Mouse (Mus musculus): ENCODE data around the gene Hist1h2bj. TPM values are rescaled to one million over a fixed set of nuclear protein-coding genes. Genes with fewer than 3 reads are reported as not detected.

Hist1h2bj gene
- total RNA-seq, 2 experiments from 2014 or later, result 2.3 to 3.4 TPM

DNA sequence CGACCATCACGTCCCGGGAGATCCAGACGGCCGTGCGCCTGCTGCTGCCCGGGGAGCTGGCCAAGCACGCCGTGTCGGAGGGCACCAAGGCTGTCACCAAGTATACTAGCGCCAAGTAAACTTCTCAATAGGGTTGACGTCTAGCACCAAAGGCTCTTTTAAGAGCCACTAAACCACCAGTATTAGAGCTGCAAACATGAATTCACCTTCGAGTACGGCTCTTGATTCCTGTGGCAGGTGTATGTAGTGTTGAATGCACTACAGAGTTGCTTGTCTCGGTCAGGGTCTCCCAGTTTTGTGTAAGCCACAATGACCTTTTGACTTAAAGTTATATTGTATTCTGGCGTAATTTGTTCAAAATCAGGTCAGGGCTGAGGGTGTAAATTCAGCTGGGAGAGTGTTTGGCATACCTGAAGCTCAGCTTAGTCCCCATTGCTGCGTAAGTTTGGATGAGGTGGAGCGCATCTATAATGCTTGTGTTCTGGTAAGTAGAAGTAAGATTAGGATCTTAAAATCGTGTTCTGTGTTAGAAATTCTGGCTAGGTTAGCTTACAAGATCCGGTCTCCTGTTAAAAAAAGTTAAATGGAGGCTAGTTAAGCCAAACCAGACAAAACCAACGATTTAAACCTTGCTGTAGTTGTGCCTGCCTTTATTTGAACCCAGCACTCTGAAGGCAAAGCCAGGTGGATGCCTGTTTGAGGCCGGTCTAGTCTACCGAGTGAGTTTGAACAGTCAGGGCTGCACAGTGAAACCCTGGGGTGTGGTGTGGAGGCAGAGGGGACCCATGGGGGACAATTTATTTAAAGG is 6.7 kb upstream of the Hist1h2bj start:
- DNase-seq, result no peak
- intact Hi-C loops (cut with DNase I), result no loop called here
- no peak for TF ChIP-seq CTCF (IDR thresholded peaks at IDR 0.05)
- no peak overlapping the region for H3K27ac ChIP-seq
- peak overlapping the region; percentile 70 for H3K4me3 ChIP-seq

DNA sequence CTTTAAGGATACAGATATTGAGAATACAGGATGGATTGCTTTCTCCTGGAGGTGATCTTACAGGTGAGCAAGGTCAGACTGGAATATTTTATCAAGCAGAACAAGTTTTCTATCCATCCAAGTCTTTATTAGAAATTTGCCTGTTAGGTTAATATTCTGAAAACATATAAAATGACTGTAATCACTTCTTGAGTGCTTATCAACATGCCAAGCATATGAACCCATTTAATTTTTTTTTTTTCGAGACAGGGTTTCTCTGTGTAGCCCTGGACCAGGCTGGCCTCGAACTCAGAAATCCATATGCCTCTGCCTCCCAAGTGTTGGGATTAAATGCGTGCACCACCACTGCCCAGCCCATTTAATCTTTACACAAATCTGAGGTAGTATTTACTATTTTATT is 6.0 kb upstream of the Hist1h2bj start:
- no peak overlapping the region for H3K27ac ChIP-seq

DNA sequence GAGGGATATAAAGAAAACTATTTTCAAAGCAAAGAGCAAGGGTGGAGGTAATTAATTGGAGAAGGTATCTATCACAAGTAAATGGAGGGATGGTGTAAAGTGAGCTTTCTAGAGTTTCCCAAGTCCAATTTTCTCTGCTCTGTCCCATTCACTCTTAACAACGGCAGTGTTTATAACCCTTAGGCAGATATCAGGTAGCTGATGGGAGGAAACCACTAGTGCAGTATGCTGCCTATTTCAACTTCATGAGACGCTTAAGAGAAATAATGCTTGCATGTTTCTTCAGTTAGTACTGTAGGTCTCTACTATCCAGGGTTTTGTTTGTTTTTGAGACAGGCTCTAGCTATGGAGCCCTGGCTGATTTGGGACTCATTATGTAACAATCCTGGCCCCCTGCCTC is 5.6 kb upstream of the Hist1h2bj start:
- DNase-seq, result no peak
- TF ChIP-seq CTCF (IDR thresholded peaks at IDR 0.05), result no peak
- intact Hi-C loops (cut with DNase I), result no loop called here
- no peak overlapping the region for H3K27ac ChIP-seq
- no peak overlapping the region for H3K4me3 ChIP-seq

More for the DNA sequence above, 6.0 kb upstream of the Hist1h2bj start:
- DNase-seq, result no peak
- no peak for TF ChIP-seq CTCF (IDR thresholded peaks at IDR 0.05)
- intact Hi-C loops (cut with DNase I), result no loop called here
- H3K4me3 ChIP-seq, result no peak overlapping the region

DNA sequence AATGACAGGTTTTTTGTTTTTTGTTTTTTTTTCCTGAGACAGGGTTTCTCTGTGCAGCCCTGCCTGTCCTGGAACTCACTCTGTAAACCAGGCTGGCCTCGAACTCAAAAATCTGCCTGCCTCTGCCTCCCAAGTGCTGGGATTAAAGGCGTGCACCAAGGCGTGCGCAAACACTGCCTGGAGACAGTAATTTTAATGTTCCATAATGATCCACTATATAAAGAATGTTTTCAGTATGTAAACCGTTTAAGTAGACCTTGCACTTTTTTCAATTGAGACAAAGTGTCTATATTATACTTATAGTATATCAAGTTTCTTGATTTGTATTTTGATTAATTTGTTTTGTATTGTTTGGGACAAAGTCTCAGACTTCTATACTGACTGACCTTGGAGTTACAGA is 3.6 kb upstream of the Hist1h2bj start:
- H3K4me3 ChIP-seq, result no peak overlapping the region
- no peak for DNase-seq
- intact Hi-C loops (cut with DNase I), result no loop called here
- H3K27ac ChIP-seq, result no peak overlapping the region
- no peak for TF ChIP-seq CTCF (IDR thresholded peaks at IDR 0.05)

DNA sequence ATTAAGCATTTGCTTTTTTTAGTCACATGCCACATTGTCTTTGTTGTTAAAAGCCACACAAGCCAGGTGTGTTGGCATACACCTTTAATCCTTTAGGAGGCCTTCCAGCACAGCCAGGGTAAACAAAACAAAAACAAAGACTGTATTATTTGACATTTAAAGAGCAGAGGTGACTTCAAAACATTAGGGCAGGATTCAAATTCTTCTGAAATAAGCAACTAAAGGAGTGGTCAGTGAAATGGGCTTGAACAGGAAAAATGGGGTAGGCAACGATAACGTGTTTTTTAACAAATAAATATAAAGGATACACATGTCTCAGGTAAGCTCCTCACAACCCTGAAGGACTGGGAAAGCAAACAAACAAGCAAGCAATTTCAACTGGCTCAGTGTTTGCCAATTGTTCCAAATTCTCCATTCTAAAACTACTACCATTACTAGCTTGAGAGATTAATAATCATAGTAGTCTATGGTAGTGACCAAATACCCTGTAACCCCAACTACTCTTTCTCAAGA is 3.0 kb upstream of the Hist1h2bj start:
- intact Hi-C loops (cut with DNase I), result loop anchor here (5.0 kb wide), 4 partner anchors 263 to 1707 kb away; partner anchors contain the start of genes Hist1h1e, Hist1h2bb, Hist1h2be and Hist1h3c
- peak overlapping the region; percentile 70 for H3K4me3 ChIP-seq
- H3K27ac ChIP-seq, result no peak overlapping the region
- DNase-seq, result no peak
- no peak for TF ChIP-seq CTCF (IDR thresholded peaks at IDR 0.05)

DNA sequence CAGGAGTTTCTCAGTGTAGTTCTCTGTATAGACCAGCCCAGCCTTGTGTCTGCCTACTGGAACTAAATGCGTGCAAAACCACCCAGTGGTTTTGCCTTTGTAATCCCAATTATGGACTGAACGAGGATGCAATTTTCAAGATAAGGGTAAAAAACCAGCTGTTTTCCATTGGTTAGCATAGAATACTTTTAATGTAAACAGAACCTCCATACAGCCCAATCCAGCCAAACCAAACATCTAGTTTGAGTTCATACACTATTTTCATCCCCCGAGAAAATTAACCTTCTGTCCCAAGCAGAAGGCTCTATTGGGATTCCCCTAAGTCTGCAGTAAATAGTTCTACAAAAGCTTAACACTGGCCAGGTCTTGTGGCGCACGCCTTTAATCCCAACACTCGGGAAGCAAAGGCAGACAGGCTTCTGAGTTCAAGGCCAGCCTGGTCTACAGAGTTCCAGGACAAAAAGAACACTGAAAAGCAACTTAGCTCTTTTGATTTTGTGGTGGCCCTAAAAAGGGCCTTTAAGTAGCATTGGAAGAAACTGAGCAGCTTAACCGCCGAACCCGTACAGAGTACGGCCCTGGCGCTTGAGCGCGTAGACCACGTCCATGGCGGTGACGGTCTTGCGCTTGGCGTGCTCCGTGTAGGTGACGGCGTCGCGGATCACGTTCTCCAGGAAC is 2.4 kb upstream of the Hist1h2bj start:
- no peak for TF ChIP-seq CTCF (IDR thresholded peaks at IDR 0.05)
- intact Hi-C loops (cut with DNase I), result loop anchor here (5.0 kb wide), 4 partner anchors 263 to 1707 kb away; partner anchors contain the start of genes Hist1h1e, Hist1h2bb, Hist1h2be and Hist1h3c
- Histone ChIP-seq H3K27ac (peak overlapping the region; percentile 75), H3K4me3 (peak overlapping the region; percentile 70)
- DNase-seq, result no peak

DNA sequence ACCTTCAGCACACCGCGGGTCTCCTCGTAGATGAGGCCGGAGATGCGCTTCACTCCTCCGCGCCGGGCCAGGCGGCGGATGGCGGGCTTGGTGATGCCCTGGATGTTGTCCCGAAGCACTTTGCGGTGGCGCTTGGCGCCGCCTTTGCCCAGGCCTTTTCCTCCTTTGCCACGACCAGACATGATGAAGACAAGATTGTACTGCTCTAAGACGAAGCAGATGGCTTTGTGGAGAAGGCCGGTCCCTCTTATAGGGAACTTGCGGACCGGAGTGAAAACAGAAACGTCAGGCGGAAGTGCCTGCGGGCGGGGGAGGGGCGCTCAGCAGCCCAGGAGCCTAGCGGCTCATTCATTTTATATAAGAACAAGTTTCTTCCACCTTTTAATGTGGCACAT is 1.9 kb upstream of the Hist1h2bj start, which contains the start of gene Hist1h4i:
TSS of gene Hist1h4i (minus strand) at position 221 of the 395 bp plus-strand sequence.
- Histone ChIP-seq H3K4me3 (peak within 1 kb of the TSS; percentile 70), H3K27ac (peak within 1 kb of the TSS; percentile 75)
- DNase-seq, result peak; percentile 93
- intact Hi-C loops (cut with DNase I), result loop anchor here (5.0 kb wide), 4 partner anchors 264 to 1706 kb away; partner anchors contain the start of genes Hist1h1e, Hist1h2bb, Hist1h2be and Hist1h3c

DNA sequence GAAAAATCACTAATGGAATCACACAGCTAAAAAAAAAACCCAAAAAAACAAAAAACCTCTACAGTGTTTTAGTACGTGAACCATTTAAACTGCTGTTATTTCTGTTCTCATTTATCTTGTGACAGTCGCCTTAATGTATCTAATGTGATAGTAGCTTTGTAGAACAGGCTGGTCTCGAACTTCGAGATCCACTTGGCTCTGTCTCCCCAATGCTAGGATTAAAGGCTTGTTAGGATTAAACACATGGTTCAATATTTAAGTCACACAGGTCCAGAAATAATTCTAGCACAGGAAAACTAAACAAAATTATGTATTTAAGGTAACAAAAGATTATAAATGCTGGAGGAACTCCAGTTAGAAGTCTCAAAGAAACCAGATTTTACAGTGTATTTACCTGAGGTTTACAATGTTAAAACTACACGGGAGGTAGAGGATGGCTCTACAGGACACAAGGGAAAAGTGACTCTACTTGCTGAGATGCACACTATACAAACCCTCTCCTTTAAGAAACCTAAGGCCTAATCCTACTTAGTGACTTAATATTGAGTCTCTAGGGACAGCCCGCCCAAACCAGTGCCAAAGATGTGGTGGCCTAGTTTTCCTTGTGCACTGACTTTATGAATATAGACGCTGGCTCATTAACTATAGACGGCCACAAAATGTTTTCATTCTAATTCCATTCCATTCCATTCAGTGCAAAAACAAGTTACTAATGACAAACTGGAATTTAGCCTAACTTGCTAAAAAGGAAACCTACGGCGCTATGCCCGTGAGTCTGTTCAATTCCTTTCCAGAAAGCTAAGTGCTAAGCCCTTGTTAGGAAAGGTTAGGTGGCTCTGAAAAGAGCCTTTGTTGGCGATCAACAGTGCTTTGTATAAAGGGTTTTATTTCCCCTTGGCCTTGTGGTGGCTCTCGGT is 1.1 kb upstream of the Hist1h2bj start:
- Histone ChIP-seq H3K27ac (peak overlapping the region; percentile 75; the same call in 1 of the 2 replicates), H3K4me3 (peak overlapping the region; percentile 70)
- intact Hi-C loops (cut with DNase I), result loop anchor here (5.0 kb wide), 4 partner anchors 265 to 1705 kb away; partner anchors contain the start of genes Hist1h1e, Hist1h2bb, Hist1h2be and Hist1h3c
- no peak for DNase-seq
- no peak for TF ChIP-seq CTCF (IDR thresholded peaks at IDR 0.05)

DNA sequence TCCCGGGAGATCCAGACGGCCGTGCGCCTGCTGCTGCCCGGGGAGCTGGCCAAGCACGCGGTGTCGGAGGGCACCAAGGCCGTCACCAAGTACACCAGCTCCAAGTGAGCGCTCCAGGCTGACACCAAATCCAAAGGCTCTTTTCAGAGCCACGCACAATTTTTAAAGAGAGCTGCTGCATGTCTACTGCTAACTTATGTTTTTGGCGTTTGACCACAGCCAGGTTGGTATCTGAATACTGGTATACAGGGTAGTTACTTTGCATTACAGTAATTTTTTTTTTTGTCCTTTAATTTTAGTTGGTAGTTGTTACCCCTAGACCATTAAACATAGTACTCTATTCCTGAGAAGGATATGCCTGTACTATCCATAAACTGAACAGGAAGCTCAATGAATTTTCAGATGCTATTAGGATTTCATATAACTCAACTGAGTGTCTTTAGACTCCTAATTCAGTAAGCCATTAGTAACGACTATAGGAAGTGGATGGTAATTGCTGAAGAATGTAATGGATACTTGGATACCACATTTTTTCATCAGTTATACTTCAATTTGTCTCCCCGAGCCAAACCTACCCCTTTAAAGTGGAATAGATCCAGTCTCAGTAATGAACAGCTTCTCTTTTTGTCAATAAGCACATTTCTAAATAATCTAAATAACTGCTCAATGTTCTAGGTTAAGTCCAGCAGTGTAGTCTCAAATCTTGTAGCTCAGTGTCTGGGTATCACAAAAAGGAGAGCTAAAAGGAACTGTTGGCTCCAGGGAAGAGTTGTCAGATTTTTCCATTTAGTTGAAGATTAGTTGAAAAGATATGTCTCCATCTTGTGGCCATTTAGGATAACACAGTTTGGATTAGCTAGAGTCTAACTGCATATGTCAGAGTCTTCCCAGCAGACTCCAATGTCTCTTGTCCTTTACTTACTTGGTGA is 753 bp downstream of the Hist1h2bj start:
- Histone ChIP-seq H3K27ac (peak overlapping the region; percentile 81), H3K4me3 (peak overlapping the region; percentile 71)
- peak; percentile 74 for TF ChIP-seq CTCF (IDR thresholded peaks at IDR 0.05)
- DNase-seq, result no peak
- intact Hi-C loops (cut with DNase I), result loop anchor here (5.0 kb wide), 4 partner anchors 266 to 1704 kb away; partner anchors contain the start of genes Hist1h1e, Hist1h2bb, Hist1h2be and Hist1h3c

DNA sequence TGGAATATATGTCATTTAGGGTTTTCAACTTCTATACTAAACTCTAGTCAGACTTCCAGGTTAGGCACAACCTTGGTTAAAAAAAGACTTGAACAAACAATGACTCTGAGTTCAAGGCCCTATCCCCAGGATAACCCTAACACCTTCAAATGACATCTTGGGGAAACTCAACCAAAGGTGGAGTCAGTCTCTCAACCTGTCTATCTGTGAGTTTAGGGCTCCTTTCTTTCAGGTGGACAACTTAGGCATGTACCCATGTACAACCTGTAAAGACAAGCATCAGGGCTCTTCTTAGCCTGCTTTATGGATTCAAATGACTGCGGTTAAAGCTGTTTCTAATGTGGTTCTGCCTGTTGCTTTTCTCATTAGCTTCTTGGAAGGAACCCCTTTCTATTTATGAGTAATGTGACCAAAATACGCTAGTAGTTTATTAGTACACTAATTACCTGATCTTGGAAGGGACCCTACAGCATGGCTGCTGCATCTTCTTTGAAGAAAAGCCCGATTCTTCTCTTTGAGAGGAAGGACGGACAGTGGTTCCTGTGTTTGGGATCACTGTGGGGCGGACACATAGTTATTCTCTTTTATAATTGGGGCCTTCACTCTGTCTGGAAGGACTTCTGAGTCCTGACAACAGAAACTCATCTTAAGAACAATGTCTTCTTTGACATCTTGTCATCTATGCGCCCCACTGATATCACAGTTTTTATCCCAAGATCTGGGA is 1.6 kb downstream of the Hist1h2bj start:
- no peak overlapping the region for H3K4me3 ChIP-seq

More for the DNA sequence above, 1.6 kb downstream of the Hist1h2bj start:
- H3K27ac ChIP-seq, result no peak overlapping the region
- intact Hi-C loops (cut with DNase I), result loop anchor here (5.0 kb wide), 5 partner anchors 267 to 1703 kb away; partner anchors contain the start of genes Hist1h1e, Hist1h2ac, Hist1h2bb and Hist1h2bc
- no peak for DNase-seq
- no peak for TF ChIP-seq CTCF (IDR thresholded peaks at IDR 0.05)
